Mouse (Mus musculus): ENCODE data around the gene Itga4.
A peak's percentile ranks its signal among the peaks of the same experiment; 100 is the strongest.

The Itga4 gene

DNA sequence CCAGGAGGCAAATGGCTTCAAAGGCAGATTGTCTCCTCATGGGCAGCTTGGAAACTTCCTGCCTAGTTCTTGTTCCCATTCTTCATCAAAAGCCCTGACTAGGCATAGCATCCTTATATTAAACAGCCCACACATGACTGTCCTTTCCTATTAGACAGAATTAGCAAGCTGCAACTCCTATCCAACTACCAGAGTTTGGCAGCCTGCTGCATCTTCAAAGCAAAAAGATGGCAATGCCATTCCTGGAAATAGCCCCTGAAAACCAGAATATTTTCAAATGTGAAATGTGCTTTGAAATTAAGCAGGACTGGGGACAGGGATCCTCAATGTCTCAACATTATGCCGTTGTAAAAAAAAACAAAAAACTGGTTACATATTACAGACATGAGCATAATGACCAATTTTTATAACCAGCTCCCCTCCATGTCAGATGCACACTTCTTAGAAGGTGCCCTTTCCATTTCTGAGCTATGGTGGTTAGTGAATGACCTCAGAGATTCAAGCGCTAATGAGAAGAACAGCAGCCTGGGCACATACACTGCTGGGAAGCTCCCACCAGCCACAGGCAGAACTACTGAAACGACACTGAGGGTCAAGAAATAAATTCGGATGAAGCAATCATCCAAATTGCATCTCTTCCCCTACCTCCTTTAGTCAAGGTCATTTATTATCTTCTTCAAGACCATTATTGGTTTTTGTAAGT, 97.0 kb downstream of the Itga4 start:
- DNase-seq (ENCODE audit: low spot score): no peak

GRCm38 (mm10) chr2:79354773-79355172, 99.5 kb downstream of the Itga4 start:
- DNase-seq (ENCODE audit: low spot score): no peak

DNA sequence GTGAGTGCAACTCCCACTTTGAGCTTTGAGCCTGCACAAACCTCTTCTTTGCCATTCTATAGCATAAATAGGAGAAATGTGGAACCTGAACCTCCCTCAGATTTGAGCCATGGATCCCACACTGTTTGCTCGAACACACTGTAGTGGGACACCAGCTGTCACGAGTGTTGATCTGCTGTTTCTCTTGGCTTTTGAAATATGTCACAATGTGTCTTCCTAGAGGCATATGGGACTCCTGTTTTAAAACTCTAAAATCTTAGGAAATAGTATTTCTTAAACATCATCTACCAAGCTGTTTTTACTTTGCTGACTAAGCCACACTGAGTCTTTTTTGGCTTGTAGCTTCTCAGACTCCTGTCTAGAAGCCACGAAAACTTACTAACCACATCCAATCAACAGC, 102.6 kb downstream of the Itga4 start:
- DNase-seq (ENCODE audit: low spot score): no peak

DNA sequence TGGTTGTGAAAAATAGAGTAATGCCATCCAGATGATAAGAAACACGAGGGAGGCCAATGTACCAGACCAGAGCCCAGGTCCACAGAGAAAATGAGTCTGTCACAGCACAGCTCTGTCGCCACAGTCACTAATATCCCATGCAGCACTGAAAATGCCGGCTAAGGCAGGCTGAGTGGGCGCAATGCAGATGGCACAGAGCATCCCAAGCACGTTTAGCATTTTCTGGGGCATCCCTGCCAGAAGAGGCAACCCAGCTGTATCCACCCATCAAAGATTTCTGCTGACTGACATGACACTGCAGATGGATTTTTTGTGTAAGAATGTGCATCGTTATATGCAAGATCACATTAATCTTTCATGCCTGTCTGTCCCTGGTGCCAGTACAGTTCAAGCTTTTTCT, 106.8 kb downstream of the Itga4 start:
- DNase-seq (ENCODE audit: low spot score): no peak

GRCm38 (mm10) chr2:79363920-79364319, 108.7 kb downstream of the Itga4 start:
- no peak for DNase-seq (ENCODE audit: low spot score)

DNA sequence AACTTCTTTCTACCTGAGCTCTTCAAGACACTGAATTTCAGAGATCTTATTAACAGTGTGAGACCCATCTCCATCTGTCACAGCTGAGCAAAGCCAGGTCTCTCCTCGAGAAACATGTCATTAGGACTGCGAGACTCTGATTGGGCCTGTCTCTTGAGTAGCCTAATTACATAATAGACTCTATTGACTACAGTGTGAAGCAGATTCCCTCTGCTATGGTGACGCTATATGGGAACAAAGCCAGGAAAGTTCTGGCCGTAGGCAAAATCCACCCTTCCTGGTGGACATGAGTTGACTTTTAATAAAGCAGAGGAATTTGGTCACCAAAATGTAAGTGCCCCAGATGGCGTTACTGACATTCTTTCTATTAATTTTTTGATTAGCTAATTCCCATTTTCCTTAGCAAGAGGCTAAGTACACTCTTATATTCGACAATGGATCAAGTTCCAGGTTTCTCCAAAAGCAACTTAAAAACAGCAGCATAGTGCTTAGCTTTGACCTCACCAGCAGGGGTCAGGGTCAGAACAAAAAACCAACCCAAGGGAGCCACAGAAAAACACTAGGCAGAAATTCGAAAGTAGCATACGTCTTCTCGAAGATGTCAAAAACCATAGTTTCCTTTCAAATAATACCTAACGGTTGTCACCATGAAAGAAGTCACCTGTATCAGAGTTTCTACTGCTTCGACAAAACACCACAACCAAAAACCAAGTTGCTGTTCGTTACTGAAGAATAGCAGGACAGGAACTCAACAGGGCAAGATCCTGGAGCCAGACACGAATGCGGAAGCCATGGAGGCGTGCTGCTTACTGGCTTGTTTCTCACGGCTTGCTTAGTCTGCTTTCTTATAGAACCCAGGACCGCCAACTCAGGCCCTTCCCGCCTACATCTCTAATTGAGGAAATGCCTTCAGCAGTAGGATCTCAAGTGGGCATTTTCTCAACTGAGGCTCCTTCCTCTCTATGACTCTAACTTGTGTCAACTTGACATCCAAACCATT, 112.5 kb downstream of the Itga4 start:
- DNase-seq (ENCODE audit: low spot score): no peak

DNA sequence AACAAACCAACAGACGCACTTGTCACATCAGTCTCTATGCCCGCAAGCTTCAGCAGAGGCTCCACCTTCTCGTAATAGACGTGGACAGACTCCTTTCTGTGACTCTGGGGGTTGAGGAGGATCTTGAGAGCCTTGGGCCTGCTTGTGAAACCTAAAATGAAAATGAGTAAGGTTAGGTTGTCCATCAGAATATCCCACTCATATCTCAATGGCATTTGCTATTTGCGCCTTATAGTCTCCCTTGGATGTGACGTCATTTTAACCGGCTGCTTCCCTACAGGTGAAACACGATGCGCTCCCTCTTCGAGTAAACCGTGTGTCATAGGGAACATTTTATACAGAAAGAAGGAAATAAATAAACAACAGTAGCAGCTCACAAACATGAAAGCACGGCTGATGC, 113.4 kb downstream of the Itga4 start:
- DNase-seq (ENCODE audit: low spot score): no peak

GRCm38 (mm10) chr2:79369061-79369524, 113.9 kb downstream of the Itga4 start:
- no peak for DNase-seq (ENCODE audit: low spot score)

DNA sequence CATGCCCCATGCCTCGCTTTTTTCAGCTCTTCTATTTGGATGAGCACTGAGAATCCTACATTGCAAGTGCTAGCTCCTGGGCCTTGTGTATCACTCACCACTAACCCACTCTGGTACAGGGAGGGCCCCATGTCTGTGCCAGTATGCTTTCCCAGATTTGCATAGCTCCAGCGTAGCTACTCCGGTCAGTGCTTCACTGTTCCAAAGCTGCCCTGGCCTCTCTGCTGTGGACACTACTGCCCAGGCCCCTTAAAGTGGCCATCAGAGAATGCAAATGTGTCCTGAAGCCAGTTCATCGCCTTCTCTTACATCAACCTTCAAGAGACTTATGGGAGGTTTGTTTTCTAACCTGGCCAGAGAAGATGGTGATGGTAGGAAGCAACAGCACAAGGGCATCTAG, 114.7 kb downstream of the Itga4 start:
- DNase-seq (ENCODE audit: low spot score): no peak

- peak; percentile 11 for DNase-seq (ENCODE audit: low spot score)
These were observed 115.6 kb downstream of the Itga4 start for GRCm38 (mm10) chr2:79370711-79371312.

- no peak for DNase-seq (ENCODE audit: low spot score)
These were observed 116.3 kb downstream of the Itga4 start for GRCm38 (mm10) chr2:79371326-79372153.

DNA sequence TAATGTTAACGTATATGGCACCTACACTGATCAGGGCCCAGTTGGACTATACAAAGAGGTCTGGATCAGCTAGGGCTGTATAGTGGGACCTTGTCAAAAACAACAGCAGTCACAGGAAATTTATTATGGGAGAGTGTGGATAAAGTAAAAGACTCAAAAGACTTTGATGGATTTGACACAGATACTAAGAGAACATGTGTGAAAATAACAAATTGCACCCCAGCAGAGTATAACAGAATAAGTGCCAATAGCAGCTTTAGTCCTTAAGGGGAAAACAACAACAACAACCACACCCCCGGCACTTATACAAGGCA, 116.9 kb downstream of the Itga4 start:
- DNase-seq (ENCODE audit: low spot score): no peak

DNA sequence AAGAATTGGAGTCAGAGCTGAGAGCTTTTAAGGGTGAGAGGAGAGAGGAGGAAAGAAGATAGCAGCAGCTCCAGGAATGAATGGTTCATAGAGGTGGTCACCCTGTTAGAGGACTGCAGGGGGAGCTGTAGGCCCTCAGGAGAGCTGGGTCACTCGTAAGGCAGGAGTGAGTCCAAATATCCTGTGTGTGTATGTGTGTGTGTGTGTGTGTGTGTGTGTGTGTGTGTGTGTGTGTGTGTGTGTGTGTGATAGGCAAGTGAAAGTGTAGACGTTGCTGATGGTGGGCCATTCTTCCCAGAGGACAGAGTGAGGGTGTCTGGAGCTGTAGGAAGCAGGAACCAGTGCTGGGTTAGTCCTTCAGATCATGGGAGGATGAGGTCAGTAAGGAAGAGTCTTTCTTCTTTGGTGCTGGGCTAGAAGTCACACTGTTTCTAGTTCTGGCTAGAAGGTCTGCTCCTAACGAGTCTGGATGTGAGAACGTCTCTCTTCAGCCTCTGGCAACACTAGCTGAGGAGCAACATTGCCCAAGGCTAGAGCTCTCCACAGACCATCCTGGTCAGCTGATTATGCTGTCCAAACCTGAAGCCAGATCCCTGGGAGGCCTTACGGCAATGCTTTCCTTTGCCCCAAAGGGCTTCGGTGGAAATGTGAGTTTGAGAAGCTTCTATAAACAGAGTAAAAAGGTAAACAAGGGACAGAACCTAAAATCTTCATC, 117.4 kb downstream of the Itga4 start:
- no peak for DNase-seq (ENCODE audit: low spot score)

DNA sequence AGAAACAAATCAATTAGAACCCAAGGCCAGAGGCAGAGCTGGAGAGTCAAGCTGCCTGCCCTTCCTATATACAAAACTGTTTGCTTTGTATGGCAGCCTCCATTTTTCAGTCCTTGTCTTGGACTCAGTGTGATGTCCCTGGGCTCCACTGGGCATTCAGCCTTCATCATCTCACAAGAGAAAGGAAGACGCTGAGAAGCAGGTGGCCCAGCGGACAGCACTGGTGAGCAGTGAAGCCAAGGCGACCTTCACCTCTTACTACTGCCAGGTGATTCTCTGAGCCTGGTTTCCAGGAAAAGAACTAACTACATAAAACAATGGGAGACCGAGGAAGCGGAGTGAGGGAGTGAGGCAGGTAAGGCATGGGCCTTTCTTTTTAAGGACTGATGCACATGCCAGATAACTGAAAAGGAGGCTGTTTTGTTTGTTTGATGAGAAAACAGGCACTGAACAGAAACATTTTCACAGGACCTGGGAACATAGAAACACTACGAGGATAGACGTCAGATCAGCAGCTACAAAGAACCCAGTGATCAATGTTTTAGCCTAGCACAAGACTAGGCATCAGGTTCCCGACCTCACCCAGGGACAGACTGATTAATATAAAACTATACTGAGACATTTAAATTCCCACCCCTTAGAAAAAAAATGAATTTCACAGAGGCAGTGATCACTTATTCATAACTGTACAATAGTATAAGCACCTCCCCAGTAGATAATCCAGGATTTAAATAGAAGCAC, 123.3 kb downstream of the Itga4 start:
- DNase-seq (ENCODE audit: low spot score): no peak

DNA sequence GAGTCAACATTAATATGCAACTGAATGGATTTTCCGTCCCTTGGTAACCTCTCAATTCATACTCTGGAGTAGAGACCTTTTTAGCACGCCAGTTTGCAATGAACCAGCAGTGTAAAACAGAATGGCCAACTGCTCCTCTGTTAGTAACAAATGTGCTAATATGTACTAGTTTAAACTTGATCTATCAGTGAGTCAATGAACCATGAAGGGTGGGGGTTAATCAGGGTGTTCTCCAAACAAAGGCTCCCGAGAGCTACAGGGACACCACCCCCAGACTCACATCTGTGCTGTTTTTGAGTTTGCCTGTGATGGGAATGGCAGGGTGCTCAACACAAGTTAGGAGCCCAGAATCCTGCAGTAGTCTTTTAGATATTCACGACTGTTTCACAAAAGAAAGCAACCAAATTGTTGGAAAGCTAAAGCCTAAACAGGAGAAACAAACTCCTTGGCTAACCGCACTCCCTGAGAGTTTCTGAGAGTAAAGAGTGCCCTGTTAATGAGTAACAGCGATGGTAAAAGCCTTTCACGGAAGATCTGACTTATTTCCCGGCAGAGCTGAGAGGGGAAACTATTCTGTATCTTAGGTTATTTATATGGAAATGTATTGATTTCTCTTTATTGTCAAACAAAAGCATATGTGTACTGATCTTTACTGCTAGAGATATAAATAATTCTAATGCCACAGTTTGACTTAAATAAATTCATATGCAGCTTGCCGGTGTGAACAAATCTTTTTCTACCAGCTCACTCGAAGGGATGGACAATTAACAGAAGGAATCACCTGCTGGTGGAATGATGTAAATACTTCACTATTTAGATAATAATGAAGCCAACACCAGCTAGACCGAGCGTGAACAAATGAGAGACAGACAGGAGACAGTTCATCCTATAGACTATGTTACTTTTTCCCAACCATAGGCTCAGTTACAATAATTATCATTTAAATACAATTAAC, 124.1 kb downstream of the Itga4 start:
- no peak for DNase-seq (ENCODE audit: low spot score)

Data from spleen, adult 12 weeks (tissue).